ENCODE assay signal across 21 mouse cellular contexts in genomic region chr11:98589306-98589705, GRCm38 (mm10). TPM values are rescaled to one million over a fixed set of nuclear protein-coding genes. Genes with fewer than 3 reads are reported as not detected.
A peak's percentile ranks its signal among the peaks of the same experiment; 100 is the strongest.
DNase-seq lines count a peak whose midpoint lies in the region; ATAC-seq lines count a peak whose summit lies in the region.
"Had no signal": no experiment of that assay in that cellular context is flagged by ENCODE, and none has a peak within 500 bp of the region (broad histone marks: within the 10 kb centered on the region; RNA-seq: fewer than 3 reads in every experiment).

No protein-coding gene starts in this region.

- H3K36me3 ChIP-seq in heart, embryonic 13.5 days, result peaks cover 4% of the 10 kb centered on the region; the same call in 1 of the 2 replicates
- H3K36me3 ChIP-seq in megakaryocyte, embryonic 14.5 days (replicated peaks; ENCODE audit: low read length), result peaks cover 16% of the 10 kb centered on the region
- no peaks in the 10 kb centered on the region for H3K36me3 ChIP-seq in liver, embryonic 11.5 days (ENCODE audit: control insufficient read depth, insufficient read depth, low read length)
- no peaks in the 10 kb centered on the region for H3K36me3 ChIP-seq in stomach, embryonic 15.5 days
- H3K36me3 ChIP-seq: embryonic facial prominence, embryonic 10.5 days; limb, embryonic 12.5 days; neural tube, embryonic 13.5 days had no signal

- 63% methylated on average over 8 of the region's 8 CpGs for WGBS in heart, embryonic 13.5 days
- 73% methylated on average over 8 of the region's 8 CpGs for WGBS in liver, embryonic 11.5 days
- WGBS in stomach, embryonic 15.5 days, result 79% methylated on average over 8 of the region's 8 CpGs

- peaks cover 72% of the 10 kb centered on the region for H3K4me1 ChIP-seq in heart, embryonic 13.5 days
- peaks cover 63% of the 10 kb centered on the region for H3K4me1 ChIP-seq in megakaryocyte, embryonic 14.5 days
- peaks cover 41% of the 10 kb centered on the region for H3K4me1 ChIP-seq in liver, embryonic 11.5 days (replicated peaks; ENCODE audit: control insufficient read depth, insufficient read depth, low read length)
- H3K4me1 ChIP-seq in stomach, embryonic 15.5 days, result peaks cover 40% of the 10 kb centered on the region

- peak overlapping the region; percentile 94 for H3K4me2 ChIP-seq in heart, embryonic 13.5 days
- H3K4me2 ChIP-seq in liver, embryonic 11.5 days, result peak overlapping the region; percentile 89; the same call in 1 of the 2 replicates
- no peak overlapping the region for H3K4me2 ChIP-seq in stomach, embryonic 15.5 days
- H3K4me2 ChIP-seq: limb, embryonic 12.5 days had no signal

- no peak for ATAC-seq in heart, embryonic 13.5 days (ENCODE audit: extremely low read depth, insufficient number of reproducible peaks, low FRiP score, low TSS enrichment)
- no peak for ATAC-seq in megakaryocyte, adult 5-6 weeks (ENCODE audit: poor library complexity, severe bottlenecking)
- no peak for ATAC-seq in liver, embryonic 11.5 days (replicated peaks; ENCODE audit: low FRiP score)
- ATAC-seq in stomach, embryonic 15.5 days (ENCODE audit: insufficient read depth, low FRiP score, low read depth), result no peak
- ATAC-seq: inflammation-experienced regulatory T-cells, adult 6 months had no signal

- H3K27me3 ChIP-seq in heart, embryonic 13.5 days (replicated peaks), result 0 out of 2 replicates have a peak, but pooled peaks cover 4% of the 10 kb centered on the region
- H3K27me3 ChIP-seq in megakaryocyte, embryonic 14.5 days (replicated peaks), result peaks cover 17% of the 10 kb centered on the region
- H3K27me3 ChIP-seq in liver, embryonic 11.5 days (replicated peaks; ENCODE audit: control insufficient read depth, insufficient read depth, low read length), result no peaks in the 10 kb centered on the region
- no peaks in the 10 kb centered on the region for H3K27me3 ChIP-seq in stomach, embryonic 15.5 days (replicated peaks)
- H3K27me3 ChIP-seq: neural tube, embryonic 13.5 days had no signal

- H3K27ac ChIP-seq in heart, embryonic 13.5 days (replicated peaks), result peak overlapping the region; percentile 94
- H3K27ac ChIP-seq in liver, embryonic 11.5 days (ENCODE audit: low read depth, low read length), result peak overlapping the region; percentile 97; the same call in 1 of the 2 replicates
- H3K27ac ChIP-seq in stomach, embryonic 15.5 days, result peak overlapping the region; percentile 93; the same call in 1 of the 2 replicates
- H3K27ac ChIP-seq: limb, embryonic 12.5 days; neural tube, embryonic 13.5 days had no signal

- H3K9ac ChIP-seq in heart, embryonic 13.5 days, result 0 out of 2 replicates have a peak overlapping the region, but pooled peaks have one; percentile 70
- H3K9ac ChIP-seq in liver, embryonic 11.5 days (ENCODE audit: low read depth, low read length), result peak overlapping the region; percentile 15
- no peak overlapping the region for H3K9ac ChIP-seq in stomach, embryonic 15.5 days
- H3K9ac ChIP-seq: limb, embryonic 12.5 days; neural tube, embryonic 13.5 days had no signal

- no peaks in the 10 kb centered on the region for H3K9me3 ChIP-seq in heart, embryonic 13.5 days
- H3K9me3 ChIP-seq in megakaryocyte, embryonic 14.5 days, result no peaks in the 10 kb centered on the region
- no peaks in the 10 kb centered on the region for H3K9me3 ChIP-seq in liver, embryonic 11.5 days (ENCODE audit: control insufficient read depth, low read length)
- no peaks in the 10 kb centered on the region for H3K9me3 ChIP-seq in stomach, embryonic 15.5 days
- H3K9me3 ChIP-seq: embryonic facial prominence, embryonic 10.5 days; hindbrain, embryonic 10.5 days; limb, embryonic 12.5 days; neural tube, embryonic 13.5 days had no signal

- DNase-seq in heart, postnatal 10 days, result no peak
- DNase-seq in liver, embryonic 11.5 days (ENCODE audit: low spot score), result no peak
- DNase-seq in embryo, embryonic 10.5 days (ENCODE audit: low spot score), result no peak
- DNase-seq in cerebellum, postnatal 10 days, result no peak
- DNase-seq: cerebellum, adult 9-11 months; kidney, postnatal 25 days; thymus, adult 18-20 months had no signal

- intact Hi-C loops in heart, postnatal 10 days (cut with DNase I), result no loop called here

- H3K4me3 ChIP-seq in heart, embryonic 13.5 days, result no peak overlapping the region
- peak overlapping the region; percentile 93 for H3K4me3 ChIP-seq in megakaryocyte, embryonic 14.5 days (replicated peaks)
- H3K4me3 ChIP-seq in liver, embryonic 11.5 days (ENCODE audit: low read depth, low read length), result no peak overlapping the region
- H3K4me3 ChIP-seq in stomach, embryonic 15.5 days (replicated peaks), result no peak overlapping the region
- H3K4me3 ChIP-seq: hindbrain, embryonic 10.5 days; limb, embryonic 12.5 days; neural tube, embryonic 13.5 days had no signal

RNA-seq across cellular contexts. Expression of gene Ormdl3, which starts 2.1 kb away (rescaled TPM):
- polyA plus RNA-seq in heart, embryonic 13.5 days (2015; fragmentation: Nextera tagmentation; extraction: Ambion mirVana), result 63.4 and 76.8 TPM in 2 replicates
- total RNA-seq in heart, postnatal 10 days (2021), result 10 to 100 TPM; 46.6 to 48.9 TPM
- polyA plus RNA-seq in megakaryocyte, embryonic 14.5 days (2012; ENCODE audit: insufficient read depth, low replicate concordance), result 106 and 188 TPM in 2 replicates
- 5.1 and 7.8 TPM in 2 replicates for total RNA-seq in megakaryocyte, adult 5-6 weeks (2015)
- total RNA-seq in megakaryocyte, adult 5-6 weeks (2017), result 6.3 and 8.8 TPM in 2 replicates
- 10.9 and 11.7 TPM in 2 replicates for polyA plus RNA-seq in liver, embryonic 11.5 days (2014; fragmentation: Nextera tagmentation; extraction: Ambion mirVana)
- polyA plus RNA-seq in stomach, embryonic 15.5 days (2015; fragmentation: Nextera tagmentation; extraction: Ambion mirVana), result 55.6 and 61.8 TPM in 2 replicates

RNA-seq across cellular contexts. Expression of gene Lrrc3c, which starts 8.8 kb away (rescaled TPM):
- polyA plus RNA-seq in heart, embryonic 13.5 days (2015; fragmentation: Nextera tagmentation; extraction: Ambion mirVana), result not detected in 2 replicates
- not detected for total RNA-seq in heart, postnatal 10 days (2021)
- polyA plus RNA-seq in megakaryocyte, embryonic 14.5 days (2012; ENCODE audit: insufficient read depth, low replicate concordance), result not detected in 2 replicates
- not detected in 2 replicates for total RNA-seq in megakaryocyte, adult 5-6 weeks (2015)
- total RNA-seq in megakaryocyte, adult 5-6 weeks (2017), result not detected in 2 replicates
- not detected in 2 replicates for polyA plus RNA-seq in liver, embryonic 11.5 days (2014; fragmentation: Nextera tagmentation; extraction: Ambion mirVana)
- not detected in 2 replicates for polyA plus RNA-seq in stomach, embryonic 15.5 days (2015; fragmentation: Nextera tagmentation; extraction: Ambion mirVana)
- total RNA-seq: adrenal gland, postnatal 10 days; ES-E14; midbrain, postnatal 0 days had no signal
- polyA plus RNA-seq: C2C12; embryonic facial prominence, embryonic 10.5 days; forebrain, embryonic 11.5 days; hindbrain, embryonic 10.5 days; inflammation-experienced regulatory T-cells, adult 6 months; limb, embryonic 12.5 days; midbrain, postnatal 0 days; neural tube, embryonic 13.5 days had no signal

RNA-seq across cellular contexts. Expression of gene Gm12355, which starts 36.2 kb away (rescaled TPM):
- 0.28 and 0.55 TPM in 2 replicates for polyA plus RNA-seq in heart, embryonic 13.5 days (2015; fragmentation: Nextera tagmentation; extraction: Ambion mirVana)
- total RNA-seq in heart, postnatal 10 days (2021), result 10 to 100 TPM; 15.6 to 18.0 TPM
- not detected in 2 replicates for polyA plus RNA-seq in megakaryocyte, embryonic 14.5 days (2012; ENCODE audit: insufficient read depth, low replicate concordance)
- total RNA-seq in megakaryocyte, adult 5-6 weeks (2015), result 5.5 and 7.0 TPM in 2 replicates
- 1.8 and 3.3 TPM in 2 replicates for total RNA-seq in megakaryocyte, adult 5-6 weeks (2017)
- polyA plus RNA-seq in liver, embryonic 11.5 days (2014; fragmentation: Nextera tagmentation; extraction: Ambion mirVana), result 0.44 and 0.95 TPM in 2 replicates
- polyA plus RNA-seq in stomach, embryonic 15.5 days (2015; fragmentation: Nextera tagmentation; extraction: Ambion mirVana), result 1.1 and 5.0 TPM in 2 replicates
- total RNA-seq: midbrain, postnatal 0 days had no signal

RNA-seq across cellular contexts. Expression of gene Gsdma3, which starts 36.9 kb away (rescaled TPM):
- polyA plus RNA-seq in heart, embryonic 13.5 days (2015; fragmentation: Nextera tagmentation; extraction: Ambion mirVana), result not detected in 2 replicates
- 1 to 10 TPM; 4.0 to 5.3 TPM for total RNA-seq in heart, postnatal 10 days (2021)
- not detected in 2 replicates for polyA plus RNA-seq in megakaryocyte, embryonic 14.5 days (2012; ENCODE audit: insufficient read depth, low replicate concordance)
- total RNA-seq in megakaryocyte, adult 5-6 weeks (2015), result not detected in 2 replicates
- total RNA-seq in megakaryocyte, adult 5-6 weeks (2017), result not detected in 2 replicates
- not detected in 2 replicates for polyA plus RNA-seq in liver, embryonic 11.5 days (2014; fragmentation: Nextera tagmentation; extraction: Ambion mirVana)
- not detected in 2 replicates for polyA plus RNA-seq in stomach, embryonic 15.5 days (2015; fragmentation: Nextera tagmentation; extraction: Ambion mirVana)
- total RNA-seq: ES-E14; midbrain, postnatal 0 days had no signal
- polyA plus RNA-seq: C2C12; embryonic facial prominence, embryonic 10.5 days; forebrain, embryonic 11.5 days; hindbrain, embryonic 10.5 days; inflammation-experienced regulatory T-cells, adult 6 months; limb, embryonic 12.5 days; midbrain, postnatal 0 days; neural tube, embryonic 13.5 days had no signal

RNA-seq across cellular contexts. Expression of gene Zpbp2, which starts 38.4 kb away (rescaled TPM):
- polyA plus RNA-seq in heart, embryonic 13.5 days (2015; fragmentation: Nextera tagmentation; extraction: Ambion mirVana), result 0.15 and 0.34 TPM in 2 replicates
- not detected for total RNA-seq in heart, postnatal 10 days (2021)
- polyA plus RNA-seq in megakaryocyte, embryonic 14.5 days (2012; ENCODE audit: insufficient read depth, low replicate concordance), result 0.08 TPM in 1 of 2 replicates, not detected in the other
- total RNA-seq in megakaryocyte, adult 5-6 weeks (2015), result 0.34 and 5.4 TPM in 2 replicates
- 0.81 TPM in 1 of 2 replicates, not detected in the other for total RNA-seq in megakaryocyte, adult 5-6 weeks (2017)
- 0.40 and 0.42 TPM in 2 replicates for polyA plus RNA-seq in liver, embryonic 11.5 days (2014; fragmentation: Nextera tagmentation; extraction: Ambion mirVana)
- polyA plus RNA-seq in stomach, embryonic 15.5 days (2015; fragmentation: Nextera tagmentation; extraction: Ambion mirVana), result 0.31 and 0.40 TPM in 2 replicates
- total RNA-seq: midbrain, postnatal 0 days had no signal
- polyA plus RNA-seq: C2C12; limb, embryonic 12.5 days; neural tube, embryonic 13.5 days had no signal
